Mouse (Mus musculus) adrenal gland, postnatal 14 days (tissue): ENCODE data around the gene Scn10a. TPM values are rescaled to one million over a fixed set of nuclear protein-coding genes. Genes with fewer than 3 reads are reported as not detected.

Experiments used
- DNase-seq: peaks from one replicate; pipeline ENCODE4 v3.0.0; 2021; ENCODE audit warnings: mixed read lengths
- total RNA-seq: library from RNA; stranded (reverse); gene quantifications from 2 replicates; pipeline ENCODE4 v1.2.3, GENCODE M21; 2021

The Scn10a gene
- total RNA-seq, 1 experiment from 2014 or later, result not detected

- no peak for DNase-seq
These were observed 144.8 kb downstream of the Scn10a start for GRCm38 (mm10) chr9:119574366-119574765.

- DNase-seq, result no peak
These were observed 146.1 kb downstream of the Scn10a start for GRCm38 (mm10) chr9:119573009-119573408.

DNA sequence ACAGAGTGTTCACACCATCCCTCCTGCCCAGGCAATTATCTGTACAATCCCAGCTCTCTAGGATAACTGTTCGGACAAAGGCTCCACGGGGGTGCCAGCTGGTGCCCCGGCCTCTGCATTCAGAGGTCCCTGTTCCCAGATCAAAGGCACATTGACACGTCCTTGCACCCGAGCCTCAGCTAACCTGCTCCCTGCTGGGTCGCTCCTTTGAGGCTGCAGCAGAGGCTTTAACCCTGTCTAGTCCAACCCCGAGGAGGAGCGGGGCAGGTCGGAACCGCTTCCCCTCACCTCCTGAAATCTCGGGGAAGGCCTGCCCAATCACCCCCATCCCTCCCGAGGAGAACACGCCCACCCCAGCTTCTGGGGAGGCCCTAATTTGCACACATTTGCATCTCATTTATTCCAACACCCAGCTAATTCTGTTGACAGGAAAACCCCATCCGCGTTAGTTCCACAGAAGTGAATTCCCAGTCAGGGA lies 147.7 kb downstream of the Scn10a start:
- DNase-seq, result no peak

GRCm38 (mm10) chr9:119570652-119571051 lies 148.5 kb downstream of the Scn10a start:
- DNase-seq, result no peak

GRCm38 (mm10) chr9:119568732-119569131 lies 150.4 kb downstream of the Scn10a start:
- no peak for DNase-seq

DNA sequence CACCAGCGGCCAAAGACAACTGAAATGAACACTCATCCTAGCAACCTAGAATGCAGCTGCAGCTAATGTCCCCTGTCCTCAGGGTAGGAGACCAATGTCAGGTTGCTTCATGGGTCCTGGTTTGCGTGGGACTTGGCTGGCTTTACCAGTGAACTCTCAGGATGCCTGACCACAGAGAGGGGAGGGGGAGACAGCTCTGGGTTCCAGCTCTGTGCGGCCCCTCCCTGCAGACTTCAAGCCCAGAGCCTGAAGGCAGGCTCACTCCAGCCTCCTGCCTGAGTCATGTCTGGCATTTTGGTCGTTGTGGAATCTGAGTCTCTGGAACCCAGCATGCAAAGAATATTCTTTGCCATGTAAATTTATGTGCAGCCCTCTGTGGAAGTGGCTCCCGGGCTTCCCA lies 151.3 kb downstream of the Scn10a start:
- no peak for DNase-seq

DNA sequence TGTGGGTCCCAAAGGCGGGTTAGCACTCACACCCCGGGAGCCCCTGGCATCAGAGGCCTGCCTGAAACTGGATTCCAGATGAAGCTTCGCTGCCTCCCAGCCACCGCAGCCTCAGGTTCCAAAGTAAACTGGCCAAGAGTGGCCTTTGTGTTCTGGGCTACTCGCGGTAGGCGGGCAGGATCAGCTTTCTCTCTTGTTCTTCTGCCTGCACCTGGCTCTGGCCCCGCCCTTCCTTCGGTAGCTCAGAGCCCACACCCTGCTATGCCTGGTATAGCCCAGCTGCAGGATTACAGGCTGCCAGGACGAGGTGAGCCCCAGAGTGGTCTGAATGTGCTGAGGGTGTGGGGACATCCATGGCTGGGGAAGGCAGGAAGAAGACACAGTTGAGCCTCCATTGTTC lies 152.9 kb downstream of the Scn10a start:
- DNase-seq, result no peak

DNA sequence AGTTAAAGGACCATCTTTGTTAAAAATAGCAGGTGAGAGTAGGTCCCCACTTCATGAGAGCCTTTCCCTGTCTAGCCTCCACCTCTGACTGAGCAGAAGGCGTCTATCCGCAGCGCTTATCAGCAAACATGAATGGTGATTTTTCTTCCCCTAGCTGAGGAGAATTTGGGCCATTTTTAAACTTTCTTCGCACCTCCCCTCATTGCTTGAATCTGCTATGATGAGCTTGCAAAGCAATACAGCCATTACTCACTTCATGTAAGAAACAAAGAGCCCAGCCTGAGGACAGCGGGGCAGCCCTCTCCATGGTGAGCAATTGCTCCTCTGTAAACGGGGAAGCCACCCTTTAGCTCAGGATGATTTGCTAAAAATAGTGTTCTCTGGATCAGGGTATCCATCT lies 154.3 kb downstream of the Scn10a start:
- DNase-seq, result no peak

GRCm38 (mm10) chr9:119563617-119564016 lies 155.5 kb downstream of the Scn10a start:
- peak; percentile 23 for DNase-seq

- DNase-seq, result no peak
These were observed 156.9 kb downstream of the Scn10a start for GRCm38 (mm10) chr9:119562256-119562655.

GRCm38 (mm10) chr9:119561746-119562145 lies 157.4 kb downstream of the Scn10a start:
- DNase-seq, result peak; percentile 29

GRCm38 (mm10) chr9:119559537-119560276 lies 159.4 kb downstream of the Scn10a start:
- no peak for DNase-seq

Other genes starting within 250 kb of the Scn10a start
- gene Scn5a, start 140.3 kb downstream of the Scn10a start, total RNA-seq, result 0.22 and 0.56 TPM in 2 replicates
- gene Scn11a, start 106.1 kb upstream of the Scn10a start, total RNA-seq, result 0.04 TPM in 1 of 2 replicates, not detected in the other
- gene Wdr48, start 175.6 kb upstream of the Scn10a start, total RNA-seq, result 40.1 and 49.9 TPM in 2 replicates
- 17.0 and 22.3 TPM in 2 replicates for gene Gorasp1, start 218.2 kb upstream of the Scn10a start, total RNA-seq
- 0.11 TPM in 2 replicates for gene Ttc21a, start 218.3 kb upstream of the Scn10a start, total RNA-seq